Mouse (Mus musculus): ENCODE measurements around the gene Scarb2.

Gene Scarb2

DNA sequence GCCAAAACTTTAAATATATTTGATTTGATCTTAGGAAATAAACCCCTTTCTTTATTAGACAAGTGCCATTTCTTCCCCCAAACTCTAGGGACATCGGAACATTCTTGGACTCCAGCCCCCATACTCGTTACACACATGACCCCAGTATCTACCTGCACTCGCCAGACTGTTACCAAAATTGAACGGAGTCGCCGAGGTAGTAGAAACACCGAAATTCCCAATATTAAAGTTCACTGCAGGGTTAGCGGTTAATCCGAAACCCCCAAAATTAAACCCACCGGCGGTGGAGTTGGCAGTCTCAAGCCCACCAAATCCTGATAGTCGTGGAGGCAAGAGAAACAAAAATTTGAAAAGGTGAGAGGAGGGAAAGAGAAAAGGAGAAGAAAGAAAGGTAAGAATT, 72.6 kb downstream of the Scarb2 start:
- no peak for DNase-seq

GRCm38 (mm10) chr5:92431611-92432010, 75.0 kb downstream of the Scarb2 start:
- DNase-seq: no peak

DNA sequence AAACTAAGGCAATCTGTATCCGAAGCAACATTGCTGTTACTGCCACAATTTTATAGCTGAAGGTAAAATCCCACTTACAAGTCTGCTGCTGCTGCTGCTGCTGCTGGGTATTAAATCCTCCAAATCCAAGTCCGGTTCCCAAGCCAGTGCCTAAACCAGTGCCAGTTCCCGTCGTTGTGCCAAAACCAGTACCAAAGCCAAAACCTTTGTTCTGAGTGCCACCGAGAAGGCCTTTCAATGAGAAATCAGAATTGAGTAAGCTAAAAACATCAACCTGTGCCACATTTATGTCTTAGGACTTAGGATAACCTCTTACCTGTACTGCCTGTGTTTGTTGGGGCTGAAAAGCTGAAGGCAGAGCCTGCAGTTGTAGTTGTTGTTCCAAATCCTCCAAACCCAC, 75.9 kb downstream of the Scarb2 start:
- no peak for DNase-seq

GRCm38 (mm10) chr5:92424126-92424525, 82.5 kb downstream of the Scarb2 start:
- DNase-seq: no peak

DNA sequence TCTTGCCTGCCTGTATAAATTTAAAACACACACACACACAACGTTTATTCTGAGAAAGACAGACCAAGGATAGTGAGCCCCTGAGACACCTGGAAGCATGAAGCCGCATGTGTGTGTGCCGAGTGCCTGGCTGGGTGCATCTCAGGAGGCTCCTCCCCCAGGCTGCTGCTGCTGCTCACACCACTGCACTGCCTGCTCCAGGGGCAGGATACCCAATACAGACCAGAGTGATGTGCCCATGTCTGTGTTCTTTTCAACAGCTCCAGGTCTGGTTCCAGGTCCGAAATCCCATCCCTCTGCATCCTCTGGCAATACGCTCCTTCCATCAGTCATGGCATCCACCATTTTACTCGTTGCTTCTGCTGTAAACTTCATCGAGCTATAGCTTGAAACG, 92.7 kb downstream of the Scarb2 start:
- DNase-seq: no peak

DNA sequence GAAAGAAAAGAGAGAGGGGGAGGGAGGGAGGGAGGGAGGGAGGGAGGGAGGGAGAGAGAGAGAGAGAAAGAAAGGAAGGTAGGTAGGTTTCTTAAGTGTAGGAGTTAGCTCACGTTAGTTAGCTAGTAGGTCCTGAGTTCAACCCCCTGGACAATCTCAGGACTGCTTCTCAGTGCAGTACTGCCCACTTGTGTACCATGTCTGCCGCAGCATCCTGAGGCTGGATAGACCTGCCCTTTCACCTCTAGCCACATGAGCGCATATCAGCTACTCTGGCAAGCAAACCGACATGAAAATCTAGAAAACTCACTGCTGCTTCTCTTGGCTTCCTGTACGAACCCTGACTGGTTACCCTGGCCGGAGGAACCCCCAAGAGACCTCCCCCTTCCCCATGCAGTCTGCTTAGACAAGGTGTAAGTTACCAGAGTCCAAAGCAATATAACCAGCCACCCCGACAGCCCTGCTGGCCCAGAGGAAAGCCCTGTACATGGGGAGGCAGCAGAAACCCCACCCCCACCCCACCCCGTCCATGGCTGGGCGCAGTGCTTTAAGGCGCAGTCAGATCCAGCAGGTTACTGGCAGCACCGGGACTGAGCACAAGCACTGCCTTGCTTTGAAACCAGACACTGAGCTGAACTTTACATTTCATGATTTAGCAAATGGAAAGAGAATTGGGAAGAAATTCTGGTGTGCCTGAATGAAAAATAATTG, 93.2 kb downstream of the Scarb2 start:
- DNase-seq: no peak

GRCm38 (mm10) chr5:92411461-92412140, 95.0 kb downstream of the Scarb2 start:
- no peak for DNase-seq

DNA sequence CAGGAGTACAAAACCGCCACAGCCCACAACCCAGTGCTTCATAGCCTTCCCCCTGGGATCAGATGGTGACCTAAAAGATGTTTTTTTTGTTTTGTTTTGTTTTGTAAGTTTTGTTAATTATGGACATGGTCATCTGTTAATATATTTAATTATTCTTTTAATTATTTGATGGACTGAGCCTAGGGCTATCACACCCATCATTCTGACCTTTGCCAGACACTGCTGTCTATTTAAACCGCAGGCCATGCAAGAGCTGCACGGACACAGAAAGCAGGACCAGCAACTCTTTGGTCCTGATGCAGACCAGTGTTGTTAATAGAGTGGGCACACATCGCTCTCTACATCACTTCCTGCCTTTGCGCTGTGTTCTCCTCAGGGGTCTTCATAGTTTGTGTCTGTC, 96.1 kb downstream of the Scarb2 start:
- DNase-seq: no peak

GRCm38 (mm10) chr5:92409361-92410155, 97.1 kb downstream of the Scarb2 start:
- no peak for DNase-seq

GRCm38 (mm10) chr5:92404400-92404678, 102.3 kb downstream of the Scarb2 start:
- no peak for DNase-seq

DNA sequence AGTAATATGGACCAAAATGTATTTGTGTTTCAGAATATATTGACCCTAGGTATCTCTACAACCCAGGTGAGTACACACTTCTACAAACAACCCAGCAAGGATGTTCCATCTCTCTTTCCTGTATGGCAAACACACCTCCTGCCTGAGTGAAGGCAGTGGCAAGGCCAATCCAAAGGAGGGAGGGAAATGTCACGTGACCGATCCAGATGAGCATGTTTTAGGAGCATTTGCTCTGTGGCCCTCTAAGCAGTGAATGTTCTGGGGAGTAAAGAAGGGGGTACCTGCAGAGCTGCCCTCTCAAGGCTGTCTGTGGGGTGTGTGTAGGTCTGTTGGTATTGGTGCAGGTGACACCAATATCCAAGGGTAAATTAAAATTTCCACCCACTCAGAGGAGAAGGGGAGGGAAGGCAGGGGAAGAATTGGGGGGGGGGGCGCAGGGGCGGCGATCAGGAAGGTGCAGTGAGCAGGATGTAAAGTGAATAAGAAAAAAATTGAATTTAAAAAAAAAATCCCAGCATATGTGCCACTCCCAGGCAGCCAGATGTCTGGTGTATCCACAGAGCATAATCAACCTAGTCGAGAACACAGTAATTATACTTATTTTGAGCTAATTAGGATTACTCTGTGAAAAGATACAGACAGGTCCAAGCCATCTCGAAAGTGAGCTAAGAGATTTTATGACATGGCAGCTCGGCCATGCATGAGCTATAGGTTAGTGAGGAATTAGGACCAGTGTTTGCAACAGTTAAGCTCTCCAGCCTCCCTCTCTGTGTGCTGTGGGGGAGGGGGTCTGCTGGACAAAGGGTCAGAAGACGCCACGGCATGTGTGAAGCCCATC, 102.9 kb downstream of the Scarb2 start:
- no peak for DNase-seq

GRCm38 (mm10) chr5:92402816-92403215, 103.8 kb downstream of the Scarb2 start:
- DNase-seq: no peak

- DNase-seq: peak; percentile 87
Measured at GRCm38 (mm10) chr5:92398153-92398552, 108.5 kb downstream of the Scarb2 start.

- no peak for DNase-seq
Measured at GRCm38 (mm10) chr5:92396476-92396875, 110.2 kb downstream of the Scarb2 start.

DNA sequence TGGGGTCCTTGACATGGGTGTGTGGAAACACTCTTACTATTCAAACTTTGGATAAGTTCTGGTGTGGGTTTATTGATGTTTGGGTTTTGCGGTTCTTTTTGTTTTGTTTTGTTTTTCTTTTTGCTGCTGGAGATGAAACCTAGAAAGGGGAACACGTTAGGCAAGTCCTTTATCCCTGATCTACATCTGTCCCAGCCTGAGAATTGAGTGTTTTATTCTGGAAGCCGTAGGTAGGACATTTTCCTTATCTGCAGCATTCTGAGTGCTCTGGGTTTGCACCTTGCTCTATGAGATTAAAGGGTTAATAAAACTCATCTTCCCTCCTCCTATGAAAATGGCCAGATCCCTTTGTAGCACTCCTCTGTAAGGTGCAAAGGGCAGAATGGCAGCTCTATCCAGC, 110.9 kb downstream of the Scarb2 start:
- no peak for DNase-seq

- no peak for DNase-seq
Measured at GRCm38 (mm10) chr5:92393863-92394262, 112.8 kb downstream of the Scarb2 start.

- no peak for DNase-seq
Measured at GRCm38 (mm10) chr5:92392542-92392941, 114.1 kb downstream of the Scarb2 start.
